Mouse (Mus musculus): ENCODE results near the gene Tma7. TPM values are rescaled to one million over a fixed set of nuclear protein-coding genes. Genes with fewer than 3 reads are reported as not detected.

Tma7 gene
- polyA plus RNA-seq, 1 experiment from 2014 or later = 328 TPM

DNA sequence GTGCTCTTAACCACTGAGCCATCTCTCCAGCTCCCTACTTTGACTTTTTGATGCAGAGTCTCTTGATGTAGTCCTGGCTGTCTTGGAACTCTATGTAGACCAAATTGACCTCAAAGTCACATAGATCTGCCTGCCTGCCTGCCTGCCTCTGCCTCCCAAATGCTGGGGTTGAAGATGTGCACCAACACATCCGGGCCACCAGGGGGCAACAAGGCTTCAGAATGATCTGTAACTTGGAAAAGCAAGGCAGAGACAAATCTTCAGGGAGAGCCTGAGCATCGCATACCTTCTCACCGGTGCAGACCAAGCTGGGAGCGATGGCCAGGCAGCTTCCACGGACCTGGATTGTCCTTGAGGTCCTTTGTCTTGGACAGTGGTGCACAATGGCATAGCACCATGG is 36.1 kb downstream of the Tma7 start:
- H3K4me1 ChIP-seq (replicated peaks) = peaks cover 10% of the 10 kb centered on the region; the same call in 1 of the 2 replicates
- WGBS (ENCODE audit: insufficient replicate concordance) = 30% methylated on average over 5 of the region's 5 CpGs
- no peaks in the 10 kb centered on the region for H3K9me3 ChIP-seq (replicated peaks)
- no peak overlapping the region for H3K4me3 ChIP-seq (replicated peaks)
- no peak overlapping the region for H3K9ac ChIP-seq
- H3K27ac ChIP-seq (replicated peaks) = no peak overlapping the region
- no peak for ATAC-seq (ENCODE audit: insufficient read depth)
- H3K4me2 ChIP-seq = no peak overlapping the region
- H3K36me3 ChIP-seq (replicated peaks) = no peaks in the 10 kb centered on the region
- H3K27me3 ChIP-seq = no peaks in the 10 kb centered on the region

DNA sequence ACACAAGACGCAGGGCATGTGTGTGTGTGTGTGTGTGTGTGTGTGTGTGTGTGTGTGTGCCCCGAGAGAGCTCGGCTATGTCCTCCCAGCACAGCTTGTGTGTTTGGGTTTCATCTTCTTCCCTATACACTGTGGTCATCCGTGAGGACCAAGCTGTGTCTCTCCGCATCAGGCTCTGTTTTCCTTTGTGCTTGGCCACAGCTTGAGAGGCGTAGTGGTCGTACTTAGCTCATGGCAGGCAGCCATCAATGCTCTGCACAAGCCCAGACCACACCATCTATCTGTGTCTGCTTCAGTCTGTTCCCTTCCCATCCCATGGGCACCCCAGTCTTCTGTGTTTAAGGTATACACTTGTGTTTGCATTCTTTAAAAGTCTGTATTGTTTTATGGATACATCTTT is 41.0 kb downstream of the Tma7 start:
- H3K4me1 ChIP-seq (replicated peaks) = peaks cover 16% of the 10 kb centered on the region
- 74% methylated on average over 7 of the region's 7 CpGs for WGBS (ENCODE audit: insufficient replicate concordance)
- H3K4me2 ChIP-seq = no peak overlapping the region
- H3K27ac ChIP-seq (replicated peaks) = no peak overlapping the region
- no peaks in the 10 kb centered on the region for H3K36me3 ChIP-seq (replicated peaks)
- H3K4me3 ChIP-seq (replicated peaks) = no peak overlapping the region
- peaks cover 25% of the 10 kb centered on the region for H3K27me3 ChIP-seq
- H3K9ac ChIP-seq = no peak overlapping the region
- H3K9me3 ChIP-seq (replicated peaks) = no peaks in the 10 kb centered on the region
- ATAC-seq (ENCODE audit: insufficient read depth) = no peak

DNA sequence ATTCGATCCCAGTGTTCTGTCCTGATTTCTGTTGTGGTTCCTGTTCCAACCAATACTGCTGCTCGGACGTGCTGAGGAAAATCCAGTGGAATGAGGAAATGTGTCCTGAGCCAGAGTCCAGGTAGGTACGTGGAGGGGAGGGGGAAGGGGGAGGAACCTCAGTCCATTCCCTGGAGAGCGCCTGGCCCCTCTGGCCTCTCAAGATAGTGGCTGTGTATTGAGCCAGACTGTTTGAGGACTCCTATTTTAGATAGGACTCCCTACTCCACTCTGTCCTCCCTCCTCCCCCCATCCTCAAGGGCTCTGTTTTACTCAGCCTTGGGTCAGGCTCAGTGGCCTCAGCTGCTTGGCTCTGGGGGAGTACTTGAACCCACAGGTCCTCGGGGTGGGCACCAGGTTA is 41.5 kb downstream of the Tma7 start:
- Histone ChIP-seq H3K4me1 (replicated peaks) (peaks cover 16% of the 10 kb centered on the region), H3K27ac (replicated peaks) (no peak overlapping the region), H3K9me3 (replicated peaks) (no peaks in the 10 kb centered on the region), H3K4me3 (replicated peaks) (no peak overlapping the region), H3K9ac (no peak overlapping the region), H3K4me2 (no peak overlapping the region), H3K36me3 (replicated peaks) (no peaks in the 10 kb centered on the region), H3K27me3 (peaks cover 25% of the 10 kb centered on the region)
- 58% methylated on average over 6 of the region's 6 CpGs for WGBS (ENCODE audit: insufficient replicate concordance)
- no peak for ATAC-seq (ENCODE audit: insufficient read depth)

GRCm38 (mm10) chr9:109040216-109040615 is 42.2 kb downstream of the Tma7 start:
- H3K27me3 ChIP-seq = peaks cover 25% of the 10 kb centered on the region
- H3K27ac ChIP-seq (replicated peaks) = no peak overlapping the region
- H3K4me3 ChIP-seq (replicated peaks) = no peak overlapping the region
- no peaks in the 10 kb centered on the region for H3K36me3 ChIP-seq (replicated peaks)
- H3K9ac ChIP-seq = no peak overlapping the region
- WGBS (ENCODE audit: insufficient replicate concordance) = 63% methylated on average over 8 of the region's 8 CpGs
- peaks cover 16% of the 10 kb centered on the region for H3K4me1 ChIP-seq (replicated peaks)
- no peak for ATAC-seq (ENCODE audit: insufficient read depth)
- H3K9me3 ChIP-seq (replicated peaks) = no peaks in the 10 kb centered on the region
- no peak overlapping the region for H3K4me2 ChIP-seq

DNA sequence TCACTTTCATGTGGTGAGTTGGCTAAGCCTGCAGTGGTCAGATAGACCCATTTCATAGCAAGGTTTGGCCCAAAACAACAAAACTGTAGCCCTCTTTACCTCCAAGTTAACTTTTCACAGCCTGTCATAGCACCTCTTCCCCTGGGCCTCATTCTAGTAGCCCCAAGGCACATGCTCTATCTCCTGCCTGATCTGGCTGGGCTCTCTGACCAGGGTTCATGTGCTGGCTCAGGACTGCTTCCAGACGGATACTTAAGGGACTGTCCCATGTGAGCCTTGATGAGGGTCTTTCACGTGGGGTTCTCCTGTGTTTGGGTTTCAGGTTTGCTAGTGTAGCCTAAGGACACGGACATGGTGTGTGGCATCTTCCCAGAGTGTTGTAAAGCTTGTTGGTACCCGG is 42.7 kb downstream of the Tma7 start:
- ATAC-seq (ENCODE audit: insufficient read depth) = no peak
- H3K4me3 ChIP-seq (replicated peaks) = no peak overlapping the region
- no peaks in the 10 kb centered on the region for H3K9me3 ChIP-seq (replicated peaks)
- no peak overlapping the region for H3K9ac ChIP-seq
- peak overlapping the region; percentile 77; the same call in 1 of the 2 replicates for H3K4me2 ChIP-seq
- 63% methylated on average over 4 of the region's 4 CpGs for WGBS (ENCODE audit: insufficient replicate concordance)
- H3K27me3 ChIP-seq = peaks cover 25% of the 10 kb centered on the region
- H3K36me3 ChIP-seq (replicated peaks) = no peaks in the 10 kb centered on the region
- H3K4me1 ChIP-seq (replicated peaks) = peaks cover 16% of the 10 kb centered on the region
- H3K27ac ChIP-seq (replicated peaks) = no peak overlapping the region

- Histone ChIP-seq H3K27me3 (peaks cover 25% of the 10 kb centered on the region), H3K9me3 (replicated peaks) (no peaks in the 10 kb centered on the region), H3K4me3 (replicated peaks) (peak overlapping the region; percentile 60), H3K4me2 (peak overlapping the region; percentile 77), H3K4me1 (replicated peaks) (peaks cover 16% of the 10 kb centered on the region), H3K27ac (replicated peaks) (no peak overlapping the region), H3K36me3 (replicated peaks) (no peaks in the 10 kb centered on the region), H3K9ac (peak overlapping the region; percentile 60; the same call in 1 of the 2 replicates)
- 22% methylated on average over 8 of the region's 8 CpGs for WGBS (ENCODE audit: insufficient replicate concordance)
- peak; percentile 52; the same call in 1 of the 2 replicates for ATAC-seq (ENCODE audit: insufficient read depth)
Measured at GRCm38 (mm10) chr9:109038901-109039364, 43.5 kb downstream of the Tma7 start.

GRCm38 (mm10) chr9:109038086-109038895 is 44.1 kb downstream of the Tma7 start, which contains the start of gene Shisa5:
Shisa5 (plus strand) TSS chr9:109038565.
- Histone ChIP-seq H3K4me1 (replicated peaks) (peaks cover 16% of the 10 kb centered on the region), H3K4me2 (peak within 1 kb of the TSS; percentile 77), H3K27ac (replicated peaks) (no peak within 1 kb of the TSS), H3K9ac (peak within 1 kb of the TSS; percentile 60), H3K36me3 (replicated peaks) (no peaks in the 10 kb centered on the region), H3K27me3 (peaks cover 25% of the 10 kb centered on the region), H3K9me3 (replicated peaks) (no peaks in the 10 kb centered on the region), H3K4me3 (replicated peaks) (peak within 1 kb of the TSS; percentile 60)
- under 1% methylated on average over 40 of the region's 40 CpGs for WGBS (ENCODE audit: insufficient replicate concordance)
- ATAC-seq (ENCODE audit: insufficient read depth) = peak; percentile 42

DNA sequence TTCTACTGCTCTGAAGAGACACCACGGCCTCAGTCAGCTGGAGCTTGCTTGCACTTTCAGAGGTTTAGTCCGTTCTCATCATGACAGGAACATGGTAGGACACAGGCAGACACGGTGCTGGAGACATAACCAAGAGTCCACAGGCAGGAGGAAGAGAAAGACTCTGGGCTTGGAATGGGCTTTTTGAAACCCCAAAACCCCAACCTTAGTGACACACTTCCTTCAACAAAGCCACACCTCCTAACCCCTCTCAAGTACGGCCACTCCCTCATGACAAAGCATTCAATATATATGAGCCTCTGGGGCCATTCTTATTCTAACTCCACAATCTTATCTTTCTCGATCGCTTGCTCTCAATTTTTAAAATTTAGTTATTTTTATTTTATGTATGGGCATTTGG is 50.0 kb downstream of the Tma7 start:
- Histone ChIP-seq H3K27ac (replicated peaks) (no peak overlapping the region), H3K4me3 (replicated peaks) (no peak overlapping the region), H3K9me3 (replicated peaks) (no peaks in the 10 kb centered on the region), H3K4me2 (peak overlapping the region; percentile 5; the same call in 1 of the 2 replicates), H3K9ac (no peak overlapping the region), H3K4me1 (replicated peaks) (peaks cover 11% of the 10 kb centered on the region), H3K36me3 (replicated peaks) (no peaks in the 10 kb centered on the region), H3K27me3 (peaks cover under 1% of the 10 kb centered on the region; the same call in 1 of the 2 replicates)
- WGBS (ENCODE audit: insufficient replicate concordance) = 49% methylated on average over 6 of the region's 6 CpGs
- no peak for ATAC-seq (ENCODE audit: insufficient read depth)

- no peaks in the 10 kb centered on the region for H3K27me3 ChIP-seq
- H3K4me2 ChIP-seq = no peak overlapping the region
- no peaks in the 10 kb centered on the region for H3K9me3 ChIP-seq (replicated peaks)
- no peak overlapping the region for H3K27ac ChIP-seq (replicated peaks)
- WGBS (ENCODE audit: insufficient replicate concordance) = 64% methylated on average over 8 of the region's 8 CpGs
- no peak overlapping the region for H3K4me3 ChIP-seq (replicated peaks)
- no peak overlapping the region for H3K9ac ChIP-seq
- no peaks in the 10 kb centered on the region for H3K36me3 ChIP-seq (replicated peaks)
- ATAC-seq (ENCODE audit: insufficient read depth) = no peak
- peaks cover 11% of the 10 kb centered on the region for H3K4me1 ChIP-seq (replicated peaks)
Measured at GRCm38 (mm10) chr9:109031686-109032085, 50.7 kb downstream of the Tma7 start.

DNA sequence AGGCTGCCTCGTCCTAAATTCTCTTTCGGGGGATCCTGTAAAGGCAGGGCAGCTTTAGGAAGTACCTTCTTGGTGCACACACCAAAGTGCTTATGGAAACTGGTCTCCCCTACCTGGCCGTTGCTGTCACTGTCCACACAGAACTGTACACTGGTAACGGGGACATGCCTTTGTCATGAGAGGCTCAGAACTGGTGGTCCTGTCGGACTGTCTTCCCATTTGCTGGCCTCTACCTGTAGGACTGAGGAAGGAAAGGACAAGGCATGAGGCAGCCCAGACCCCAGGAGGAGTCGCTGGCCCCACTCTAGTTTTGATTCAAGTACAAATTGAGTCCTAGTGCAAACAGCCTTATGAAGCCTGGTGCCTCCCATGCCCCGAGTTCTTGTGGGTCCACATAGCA is 51.4 kb downstream of the Tma7 start:
- Histone ChIP-seq H3K27me3 (no peaks in the 10 kb centered on the region), H3K9me3 (replicated peaks) (no peaks in the 10 kb centered on the region), H3K36me3 (replicated peaks) (no peaks in the 10 kb centered on the region), H3K4me2 (no peak overlapping the region), H3K9ac (no peak overlapping the region), H3K27ac (replicated peaks) (no peak overlapping the region), H3K4me3 (replicated peaks) (no peak overlapping the region), H3K4me1 (replicated peaks) (peaks cover 11% of the 10 kb centered on the region)
- no peak for ATAC-seq (ENCODE audit: insufficient read depth)
- 73% methylated on average over 7 of the region's 7 CpGs for WGBS (ENCODE audit: insufficient replicate concordance)

DNA sequence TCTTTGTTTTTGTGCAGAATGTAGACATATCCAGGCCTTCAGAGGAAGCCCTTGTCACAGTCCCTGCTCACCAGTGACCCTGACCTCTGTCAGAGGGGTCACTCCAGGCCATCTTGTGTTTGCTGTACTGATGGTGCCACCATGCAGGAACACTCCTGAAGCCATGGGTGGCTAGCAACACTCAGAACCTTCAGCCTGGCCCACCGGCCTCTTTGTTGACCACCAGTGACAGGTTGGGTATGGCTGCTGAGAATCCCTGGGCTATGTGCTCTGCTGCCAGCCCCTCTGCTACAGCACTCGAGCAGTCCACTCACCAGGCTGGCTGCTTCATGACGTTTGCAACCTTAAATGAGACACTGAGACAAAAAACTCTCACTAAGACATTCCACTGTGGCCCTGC is 52.1 kb downstream of the Tma7 start:
- Histone ChIP-seq H3K9me3 (replicated peaks) (no peaks in the 10 kb centered on the region), H3K36me3 (replicated peaks) (no peaks in the 10 kb centered on the region), H3K9ac (no peak overlapping the region), H3K4me2 (no peak overlapping the region), H3K27me3 (no peaks in the 10 kb centered on the region), H3K4me1 (replicated peaks) (peaks cover 11% of the 10 kb centered on the region), H3K27ac (replicated peaks) (no peak overlapping the region), H3K4me3 (replicated peaks) (no peak overlapping the region)
- no peak for ATAC-seq (ENCODE audit: insufficient read depth)
- 50% methylated on average over 3 of the region's 3 CpGs for WGBS (ENCODE audit: insufficient replicate concordance)

All from liver, embryonic 15.5 days (tissue).